Mouse (Mus musculus) heart, embryonic 11.5 days (tissue): ENCODE measurements at regions not wholly inside any gene's neighbourhood (a gene's known extent, or its start where the extent isn't known, plus 50 kb on each side); places are given as distances from the start of the nearest gene placed in this dataset.

Experiments used
- ATAC-seq: fragments of 200-750 bp; cut with Nextera tagmentation; replicated peaks from 2 replicates; pipeline ENCODE4 v1.8.0; 2017; ENCODE audit warnings: moderate library complexity; ENCODE audit not compliant: insufficient number of reproducible peaks, low FRiP score, low TSS enrichment
- H3K27ac ChIP-seq: fragments of 300-500 bp; sonication (generic); 2 replicates; pipeline ENCODE4 v1.5.1; 2014; ENCODE audit warnings: mild to moderate bottlenecking, low read depth, low read length
- H3K27me3 ChIP-seq: fragments of 300-500 bp; sonication (generic); 2 replicates; pipeline ENCODE4 v1.6.1; 2014; ENCODE audit warnings: mild to moderate bottlenecking, low read length, mixed read lengths; ENCODE audit not compliant: control insufficient read depth, insufficient read depth
- H3K36me3 ChIP-seq: fragments of 300-500 bp; sonication (generic); 2 replicates; pipeline ENCODE4 v1.6.1; 2014; ENCODE audit warnings: mild to moderate bottlenecking, low read length, moderate library complexity, mixed read lengths; ENCODE audit not compliant: control insufficient read depth, insufficient read depth
- H3K4me1 ChIP-seq: fragments of 300-500 bp; sonication (generic); 2 replicates; pipeline ENCODE4 v1.6.1; 2014; ENCODE audit warnings: low read length; ENCODE audit not compliant: control insufficient read depth, insufficient read depth
- H3K4me2 ChIP-seq: fragments of 300-500 bp; sonication (generic); 2 replicates; pipeline ENCODE4 v1.6.1; 2014; ENCODE audit warnings: mild to moderate bottlenecking, moderate library complexity
- H3K4me3 ChIP-seq: fragments of 300-500 bp; sonication (generic); 2 replicates; pipeline ENCODE4 v1.5.1; 2014; ENCODE audit warnings: low read depth, low read length
- H3K9ac ChIP-seq: fragments of 300-500 bp; sonication (generic); 2 replicates; pipeline ENCODE4 v1.6.1; 2014; ENCODE audit warnings: mild to moderate bottlenecking, low read depth, low read length, moderate library complexity
- H3K9me3 ChIP-seq: fragments of 300-500 bp; sonication (generic); replicated peaks from 2 replicates; pipeline ENCODE4 v1.6.1; 2016; ENCODE audit warnings: low read length; ENCODE audit not compliant: control insufficient read depth
- WGBS: fragments of 180-500 bp; shearing (Covaris S2); extraction: QIAGEN DNeasy Blood & Tissue Kit; methylation state at CpG from one replicate; pipeline ENCODE4 v1.1.7; 2014; ENCODE audit not compliant: insufficient replicate concordance; 5-methylcytosine and 5-hydroxymethylcytosine counted together

- Histone ChIP-seq H3K4me3 (no peak overlapping the region), H3K36me3 (no peaks in the 10 kb centered on the region), H3K27me3 (no peaks in the 10 kb centered on the region), H3K27ac (no peak overlapping the region), H3K4me1 (no peaks in the 10 kb centered on the region), H3K4me2 (no peak overlapping the region), H3K9ac (no peak overlapping the region), H3K9me3 (no peaks in the 10 kb centered on the region)
- ATAC-seq: no peak
- WGBS: 75% methylated on average over 6 of the region's 6 CpGs
These were observed 131.3 kb upstream of the Atp5g3 start for GRCm38 (mm10) chr2:74042430-74042829.

GRCm38 (mm10) chr2:74039580-74039979, 128.5 kb upstream of the Atp5g3 start:
- Histone ChIP-seq H3K27me3 (no peaks in the 10 kb centered on the region), H3K4me1 (no peaks in the 10 kb centered on the region), H3K27ac (no peak overlapping the region), H3K4me3 (no peak overlapping the region), H3K9me3 (no peaks in the 10 kb centered on the region), H3K36me3 (no peaks in the 10 kb centered on the region), H3K9ac (no peak overlapping the region), H3K4me2 (no peak overlapping the region)
- WGBS: 56% methylated on average over 6 of the region's 6 CpGs
- no peak for ATAC-seq

DNA sequence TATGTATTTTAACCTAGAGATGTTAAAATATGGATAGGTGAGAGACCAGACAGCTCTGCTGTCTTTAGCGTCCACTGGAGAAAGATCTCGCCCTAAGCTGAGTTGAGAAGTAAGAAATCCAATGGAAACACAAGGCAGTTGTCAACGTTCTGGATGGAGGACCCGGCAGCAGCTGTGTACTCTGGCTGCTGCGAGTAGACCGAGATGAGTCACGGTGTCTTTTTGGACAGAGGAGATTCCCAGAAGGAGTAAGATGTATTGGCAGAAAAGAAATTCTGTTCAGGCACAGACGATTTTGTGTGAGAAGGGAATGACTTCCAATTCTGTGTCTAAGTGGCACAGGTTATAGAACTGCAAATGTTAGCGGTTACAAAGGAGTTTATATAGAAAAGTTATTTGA, 124.9 kb upstream of the Atp5g3 start:
- H3K9me3 ChIP-seq: no peaks in the 10 kb centered on the region
- H3K4me3 ChIP-seq: no peak overlapping the region
- no peaks in the 10 kb centered on the region for H3K27me3 ChIP-seq
- H3K4me2 ChIP-seq: no peak overlapping the region
- H3K4me1 ChIP-seq: no peaks in the 10 kb centered on the region
- H3K9ac ChIP-seq: no peak overlapping the region
- no peak for ATAC-seq
- H3K36me3 ChIP-seq: no peaks in the 10 kb centered on the region
- WGBS: 92% methylated on average over 9 of the region's 9 CpGs
- H3K27ac ChIP-seq: no peak overlapping the region

- Histone ChIP-seq H3K27ac (no peak overlapping the region), H3K9me3 (no peaks in the 10 kb centered on the region), H3K4me3 (no peak overlapping the region), H3K9ac (no peak overlapping the region), H3K36me3 (no peaks in the 10 kb centered on the region), H3K4me2 (no peak overlapping the region), H3K4me1 (peaks cover 3% of the 10 kb centered on the region; the same call in 1 of the 2 replicates), H3K27me3 (no peaks in the 10 kb centered on the region)
- ATAC-seq: no peak
- WGBS: 74% methylated on average over 11 of the region's 11 CpGs
These were observed 121.3 kb upstream of the Atp5g3 start for GRCm38 (mm10) chr2:74032177-74033021.

- H3K9ac ChIP-seq: no peak overlapping the region
- no peaks in the 10 kb centered on the region for H3K36me3 ChIP-seq
- H3K27me3 ChIP-seq: no peaks in the 10 kb centered on the region
- H3K4me3 ChIP-seq: no peak overlapping the region
- H3K4me2 ChIP-seq: no peak overlapping the region
- no peak for ATAC-seq
- H3K27ac ChIP-seq: no peak overlapping the region
- no peaks in the 10 kb centered on the region for H3K9me3 ChIP-seq
- WGBS: 44% methylated on average over 9 of the region's 9 CpGs
- peaks cover 3% of the 10 kb centered on the region; the same call in 1 of the 2 replicates for H3K4me1 ChIP-seq
These were observed 118.8 kb upstream of the Atp5g3 start for GRCm38 (mm10) chr2:74029938-74030337.

DNA sequence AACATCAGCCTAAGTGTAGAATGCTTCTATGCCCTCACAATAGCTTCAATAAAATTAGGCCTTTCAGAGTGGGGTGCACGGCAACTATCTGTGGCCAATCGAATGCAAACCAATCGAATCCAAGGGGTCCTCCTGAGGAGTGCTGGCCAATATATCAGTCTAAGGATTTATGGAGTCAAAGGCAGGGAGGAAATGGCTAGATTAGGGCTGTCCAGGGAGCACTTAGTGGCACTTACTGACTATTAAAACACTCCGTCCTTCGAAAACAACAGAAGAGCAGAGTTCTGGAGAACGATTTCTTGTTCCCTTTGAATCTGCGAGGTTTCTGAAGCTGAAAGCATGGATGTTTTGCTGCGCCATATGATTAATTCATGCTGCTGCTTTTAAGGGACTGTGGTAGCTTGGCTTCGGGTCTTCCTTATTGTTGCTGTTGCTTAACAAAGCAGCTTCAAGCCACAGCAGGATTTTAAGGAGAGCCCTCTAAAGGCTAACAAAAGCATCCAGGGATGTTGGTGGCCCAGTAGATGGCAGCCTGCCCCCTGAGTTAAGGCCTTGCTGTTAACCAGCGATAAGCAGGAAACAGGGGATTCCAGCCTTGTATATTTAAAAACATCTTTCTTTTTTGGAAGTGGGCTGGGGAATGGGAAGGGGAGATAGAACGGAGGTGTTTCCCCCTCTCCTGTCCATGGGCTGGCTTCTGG, 116.4 kb upstream of the Atp5g3 start:
- Histone ChIP-seq H3K9ac (no peak overlapping the region), H3K9me3 (no peaks in the 10 kb centered on the region), H3K27me3 (no peaks in the 10 kb centered on the region), H3K4me3 (no peak overlapping the region), H3K36me3 (no peaks in the 10 kb centered on the region), H3K4me2 (no peak overlapping the region; the same call in 1 of the 2 replicates), H3K27ac (no peak overlapping the region), H3K4me1 (peaks cover 3% of the 10 kb centered on the region; the same call in 1 of the 2 replicates)
- WGBS: 60% methylated on average over 11 of the region's 11 CpGs
- no peak for ATAC-seq

GRCm38 (mm10) chr2:74015146-74015545, 104.0 kb upstream of the Atp5g3 start:
- Histone ChIP-seq H3K4me3 (no peak overlapping the region), H3K36me3 (no peaks in the 10 kb centered on the region), H3K27me3 (no peaks in the 10 kb centered on the region), H3K27ac (no peak overlapping the region), H3K4me1 (no peaks in the 10 kb centered on the region), H3K9ac (no peak overlapping the region), H3K9me3 (no peaks in the 10 kb centered on the region; the same call in 1 of the 2 replicates), H3K4me2 (no peak overlapping the region)
- ATAC-seq: no peak
- WGBS: 79% methylated on average over 7 of the region's 7 CpGs

DNA sequence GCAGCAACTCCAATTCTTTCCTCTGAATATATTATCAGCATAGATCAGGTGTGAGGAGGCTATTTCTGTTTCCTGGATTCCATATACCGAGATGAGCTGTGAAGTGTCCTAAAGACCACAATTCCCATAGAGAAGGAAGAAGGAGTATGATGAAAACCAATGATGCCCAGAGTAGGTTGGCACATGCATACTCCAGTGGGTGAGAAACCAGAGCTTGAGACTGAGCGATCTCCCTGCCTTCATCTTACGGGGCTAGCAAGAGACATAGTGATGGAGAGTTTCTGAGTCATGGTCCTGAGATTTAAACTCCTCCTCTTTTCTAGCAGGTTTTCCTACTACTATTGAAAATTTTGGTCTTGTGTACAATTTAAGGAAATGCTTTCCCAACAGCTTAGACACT, 103.1 kb upstream of the Atp5g3 start:
- Histone ChIP-seq H3K27me3 (no peaks in the 10 kb centered on the region), H3K4me1 (no peaks in the 10 kb centered on the region), H3K9ac (no peak overlapping the region), H3K36me3 (no peaks in the 10 kb centered on the region), H3K4me3 (no peak overlapping the region), H3K9me3 (no peaks in the 10 kb centered on the region; the same call in 1 of the 2 replicates), H3K4me2 (no peak overlapping the region), H3K27ac (no peak overlapping the region)
- 82% methylated on average over 3 of the region's 3 CpGs for WGBS
- ATAC-seq: no peak
